Mouse (Mus musculus) midbrain, embryonic 14.5 days (tissue): ENCODE results near the gene Ccdc15. TPM values are rescaled to one million over a fixed set of nuclear protein-coding genes. Genes with fewer than 3 reads are reported as not detected.

Experiments used
- ATAC-seq: fragments of 200-750 bp; cut with Nextera tagmentation; 2 replicates; pipeline ENCODE4 v1.8.0; 2017; ENCODE audit warnings: moderate number of reproducible peaks, moderate library complexity; ENCODE audit not compliant: low FRiP score, low TSS enrichment
- DNase-seq: peaks from one replicate; pipeline ENCODE4 v3.0.0-alpha.2; 2015
- H3K27ac ChIP-seq: fragments of 300-500 bp; sonication (generic); replicated peaks from 2 replicates; pipeline ENCODE4 v1.5.1; 2014; ENCODE audit warnings: mild to moderate bottlenecking, low read depth, low read length, moderate library complexity
- H3K27me3 ChIP-seq: fragments of 300-500 bp; sonication (generic); 2 replicates; pipeline ENCODE4 v1.6.1; 2014; ENCODE audit warnings: low read length, control low read depth, mixed read lengths; ENCODE audit not compliant: control insufficient read depth, insufficient read depth
- H3K36me3 ChIP-seq: fragments of 300-500 bp; sonication (generic); 2 replicates; pipeline ENCODE4 v1.6.1; 2014; ENCODE audit warnings: low read length, control low read depth; ENCODE audit not compliant: control insufficient read depth, insufficient read depth
- H3K4me1 ChIP-seq: fragments of 300-500 bp; sonication (generic); 2 replicates; pipeline ENCODE4 v1.6.1; 2014; ENCODE audit warnings: mild to moderate bottlenecking, antibody characterized with exemption, low read length, control low read depth; ENCODE audit not compliant: control insufficient read depth, insufficient read depth
- H3K4me2 ChIP-seq: fragments of 300-500 bp; sonication (generic); 2 replicates; pipeline ENCODE4 v1.6.1; 2014; ENCODE audit warnings: mild to moderate bottlenecking, low read length, moderate library complexity
- H3K4me3 ChIP-seq: fragments of 300-500 bp; sonication (generic); replicated peaks from 2 replicates; pipeline ENCODE4 v1.5.1; 2014; ENCODE audit warnings: low read depth, low read length
- H3K9ac ChIP-seq: fragments of 300-500 bp; sonication (generic); replicated peaks from 2 replicates; pipeline ENCODE4 v1.6.1; 2014; ENCODE audit warnings: mild to moderate bottlenecking, low read length, moderate library complexity
- H3K9me3 ChIP-seq: fragments of 300-500 bp; sonication (generic); 2 replicates; pipeline ENCODE4 v1.6.1; 2016; ENCODE audit warnings: low read length, control low read depth, mixed read lengths; ENCODE audit not compliant: control insufficient read depth
- WGBS: fragments of 180-500 bp; shearing (Covaris S2); extraction: QIAGEN DNeasy Blood & Tissue Kit; methylation state at CpG from one replicate; pipeline ENCODE4 v1.1.7; 2014; 5-methylcytosine and 5-hydroxymethylcytosine counted together
- polyA plus RNA-seq: library from polyadenylated mRNA; unstranded; fragments of >200 nt; fragmentation: Nextera tagmentation; extraction: Ambion mirVana; gene quantifications from 2 replicates; pipeline ENCODE4 v1.2.1, GENCODE M21; 2014

The Ccdc15 gene
- polyA plus RNA-seq, 1 experiment from 2014 or later, result 9.4 TPM

DNA sequence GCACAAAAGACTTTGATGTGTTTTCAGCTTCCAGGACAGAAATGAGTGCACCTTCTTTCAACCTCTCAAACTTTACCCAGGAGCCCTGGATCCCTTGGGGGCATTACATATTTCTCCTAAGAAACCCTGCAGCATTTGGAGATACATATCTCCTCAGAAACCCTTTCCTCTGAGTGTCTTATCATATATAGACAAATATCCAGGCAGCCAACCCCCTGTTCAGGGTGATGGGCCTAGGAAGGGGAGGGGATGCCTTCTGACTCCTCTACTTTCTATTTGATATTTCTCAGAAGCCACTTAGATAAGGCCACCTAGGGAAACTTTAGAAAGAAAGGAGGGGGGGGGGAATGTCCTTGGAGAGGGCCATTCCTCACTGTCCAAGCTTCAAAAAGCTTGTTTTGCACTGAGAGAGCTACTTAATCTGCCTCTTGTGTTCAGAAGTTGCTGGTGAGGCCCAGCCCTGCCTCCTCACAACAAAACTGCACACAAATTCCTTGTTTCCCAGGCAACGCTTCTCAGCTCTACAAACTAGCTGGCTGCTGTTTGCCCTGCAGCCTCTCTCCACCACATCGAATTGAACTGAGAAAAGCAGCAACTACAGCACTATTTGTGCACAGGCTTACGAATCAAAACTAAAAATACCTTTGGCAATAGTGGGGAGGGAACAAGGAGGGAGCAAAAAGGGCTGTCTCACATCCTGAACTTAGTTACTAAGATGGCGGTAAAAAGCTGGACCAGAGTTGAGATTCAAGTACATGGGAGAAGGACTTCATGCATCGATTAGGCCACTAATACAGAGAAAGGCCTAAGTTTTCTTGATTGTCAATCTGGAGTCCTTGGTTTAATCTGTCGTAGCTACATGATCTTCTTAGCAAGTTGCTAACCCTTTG is 11.3 kb upstream of the Ccdc15 start:
- 7% methylated on average over 6 of the region's 6 CpGs for WGBS
- Histone ChIP-seq H3K36me3 (no peaks in the 10 kb centered on the region), H3K4me2 (no peak overlapping the region), H3K4me3 (no peak overlapping the region), H3K4me1 (peaks cover 9% of the 10 kb centered on the region; the same call in 1 of the 2 replicates), H3K9ac (no peak overlapping the region), H3K27me3 (no peaks in the 10 kb centered on the region), H3K27ac (peak overlapping the region; percentile 70), H3K9me3 (no peaks in the 10 kb centered on the region)
- ATAC-seq, result peak; percentile 70
- peak; percentile 81 for DNase-seq

DNA sequence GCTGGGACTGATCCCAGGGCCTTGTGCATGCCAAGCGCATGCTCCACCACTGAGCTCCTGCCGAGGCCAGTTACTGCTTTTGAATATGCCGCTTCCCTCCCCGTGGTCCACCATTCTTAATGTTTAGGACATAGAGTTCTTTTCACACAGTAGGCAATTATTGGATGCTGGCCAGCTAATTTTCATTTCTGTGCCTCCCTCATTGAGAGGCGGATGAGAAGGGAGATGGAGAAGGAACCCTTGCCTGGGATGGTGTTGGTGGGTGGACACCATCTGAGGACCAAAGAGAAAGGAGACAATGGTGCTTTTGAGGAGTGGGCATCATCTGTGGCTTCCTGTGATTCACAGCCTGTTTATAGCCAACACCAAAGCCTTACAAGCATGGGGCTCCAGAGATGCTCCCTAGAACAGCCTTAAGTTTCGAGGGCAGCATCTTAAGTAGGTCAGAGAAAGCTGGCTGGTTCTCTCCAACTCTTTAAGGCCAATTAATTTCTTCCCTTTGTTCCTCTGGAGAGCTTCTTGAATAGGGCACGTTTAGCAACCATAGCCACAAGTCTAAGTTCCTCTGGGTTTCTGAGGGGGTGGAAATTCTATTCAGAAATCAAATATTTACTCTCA is 10.6 kb upstream of the Ccdc15 start:
- DNase-seq, result peak; percentile 66
- peaks cover 9% of the 10 kb centered on the region; the same call in 1 of the 2 replicates for H3K4me1 ChIP-seq

DNA sequence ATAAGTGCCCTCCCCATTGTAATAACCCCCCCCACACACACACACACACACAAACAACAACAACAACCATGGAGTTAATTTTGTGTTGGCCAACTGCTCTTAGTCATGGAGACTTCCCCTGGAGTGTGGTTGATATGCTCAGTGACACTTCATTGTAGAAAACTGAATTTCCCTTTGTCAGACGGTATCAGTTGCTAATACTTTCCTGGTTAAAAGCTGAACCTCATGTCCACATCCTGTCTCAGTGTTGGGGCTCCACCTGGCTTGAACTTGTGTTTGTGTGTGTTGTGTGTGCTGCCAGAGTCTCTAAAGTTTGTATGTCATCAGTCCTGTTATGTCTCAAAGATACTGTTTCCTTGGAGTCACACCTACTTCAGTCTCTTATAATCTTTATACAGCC is 6.3 kb upstream of the Ccdc15 start:
- H3K4me2 ChIP-seq, result no peak overlapping the region
- H3K4me1 ChIP-seq, result peaks cover 8% of the 10 kb centered on the region; the same call in 1 of the 2 replicates
- no peaks in the 10 kb centered on the region for H3K9me3 ChIP-seq
- WGBS, result 74% methylated on average over 1 of the region's 1 CpGs
- ATAC-seq (no peak), DNase-seq (no peak)
- H3K27me3 ChIP-seq, result no peaks in the 10 kb centered on the region
- H3K4me3 ChIP-seq, result no peak overlapping the region
- H3K9ac ChIP-seq, result no peak overlapping the region
- H3K36me3 ChIP-seq, result no peaks in the 10 kb centered on the region
- no peak overlapping the region for H3K27ac ChIP-seq

More for the DNA sequence above, 10.6 kb upstream of the Ccdc15 start:
- no peaks in the 10 kb centered on the region for H3K27me3 ChIP-seq
- H3K9ac ChIP-seq, result no peak overlapping the region
- no peaks in the 10 kb centered on the region for H3K36me3 ChIP-seq
- H3K27ac ChIP-seq, result peak overlapping the region; percentile 70
- H3K4me3 ChIP-seq, result no peak overlapping the region
- H3K4me2 ChIP-seq, result no peak overlapping the region
- peak; percentile 51 for ATAC-seq
- 38% methylated on average over 7 of the region's 7 CpGs for WGBS
- H3K9me3 ChIP-seq, result no peaks in the 10 kb centered on the region

DNA sequence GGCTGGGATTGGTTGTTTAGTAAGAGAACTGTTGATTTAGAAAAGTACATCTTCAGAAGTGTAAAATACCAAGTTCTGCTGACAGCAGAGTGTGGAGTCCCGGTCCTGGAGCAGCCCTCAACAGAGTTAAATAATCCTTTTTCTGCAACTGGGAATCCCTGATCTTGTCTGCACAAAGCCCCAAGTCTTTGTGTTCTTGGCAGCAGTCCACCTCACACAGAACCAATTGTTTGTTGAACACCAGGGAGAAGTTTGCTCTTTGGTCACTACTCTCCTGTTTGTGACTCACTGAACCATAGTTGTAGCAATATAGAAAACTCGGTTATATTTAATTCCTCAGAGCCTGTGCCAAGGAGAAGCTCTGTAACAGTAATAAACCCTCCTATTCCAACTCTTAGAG is 3.0 kb upstream of the Ccdc15 start:
- Histone ChIP-seq H3K27ac (no peak overlapping the region), H3K4me2 (no peak overlapping the region), H3K36me3 (no peaks in the 10 kb centered on the region), H3K4me3 (no peak overlapping the region), H3K9me3 (no peaks in the 10 kb centered on the region), H3K4me1 (peaks cover 11% of the 10 kb centered on the region), H3K9ac (no peak overlapping the region), H3K27me3 (no peaks in the 10 kb centered on the region)
- 37% methylated on average over 2 of the region's 2 CpGs for WGBS
- DNase-seq (peak; percentile 9), ATAC-seq (no peak)

DNA sequence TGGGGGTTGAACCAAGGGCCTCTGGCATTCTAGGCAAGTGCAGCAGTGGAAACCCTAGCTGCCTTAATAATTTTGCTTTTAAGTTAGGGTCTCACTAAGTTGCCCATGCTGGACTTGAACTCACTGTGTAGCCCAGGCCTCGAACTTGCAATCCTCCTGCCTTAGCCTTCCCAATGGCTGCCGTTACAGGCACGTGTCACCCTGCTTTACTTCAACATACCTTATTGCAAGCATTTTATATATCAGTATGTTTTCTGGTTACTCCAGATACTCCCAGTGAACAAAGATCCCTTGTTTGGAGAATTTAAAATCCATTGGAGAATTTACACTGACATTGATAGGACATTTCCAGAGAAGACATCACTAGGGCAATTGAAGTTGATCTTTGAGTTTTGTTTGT is 818 bp upstream of the Ccdc15 start:
- 95% methylated on average over 3 of the region's 3 CpGs for WGBS
- no peak for ATAC-seq
- Histone ChIP-seq H3K4me2 (peak overlapping the region; percentile 65), H3K9ac (peak overlapping the region; percentile 66), H3K9me3 (no peaks in the 10 kb centered on the region), H3K27me3 (no peaks in the 10 kb centered on the region), H3K27ac (peak overlapping the region; percentile 89), H3K4me3 (peak overlapping the region; percentile 48), H3K36me3 (no peaks in the 10 kb centered on the region), H3K4me1 (peaks cover 11% of the 10 kb centered on the region)
- DNase-seq, result no peak

DNA sequence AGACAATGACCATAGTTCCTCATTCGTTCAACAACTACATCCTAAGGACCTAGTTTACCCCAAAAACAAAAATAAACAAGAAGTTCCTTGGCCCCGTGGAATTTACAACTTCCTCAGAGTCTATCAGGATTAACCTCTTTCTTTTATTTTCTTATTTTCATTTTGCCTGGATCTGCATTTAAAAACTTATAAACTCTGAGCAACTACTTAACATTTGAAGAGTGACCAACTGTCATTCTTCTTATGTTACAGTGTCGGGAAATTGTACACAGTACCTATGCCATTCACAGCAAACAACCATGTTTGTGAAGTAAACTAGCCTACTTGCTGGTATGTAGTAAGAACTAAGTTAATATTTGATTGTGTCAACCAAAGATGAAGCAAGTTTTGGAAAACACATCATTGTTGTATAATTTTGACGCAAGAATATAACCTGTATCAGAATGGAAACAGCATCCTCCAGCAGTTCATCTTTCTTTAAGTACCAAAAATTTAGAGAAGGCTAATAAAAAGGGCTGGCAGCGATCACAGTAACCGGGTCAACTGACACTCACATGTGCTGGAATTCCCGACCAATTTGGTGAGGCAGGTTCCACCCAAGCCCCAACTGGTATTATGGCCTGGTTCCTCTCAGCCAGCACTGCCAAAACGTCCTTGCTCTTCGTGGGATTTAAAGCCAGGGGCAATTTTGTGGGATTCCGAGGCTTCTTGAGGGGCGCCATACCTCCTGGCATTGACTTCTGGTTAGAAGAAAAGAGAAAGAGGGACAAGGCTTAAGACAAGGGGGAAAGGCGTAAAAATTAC is 846 bp downstream of the Ccdc15 start:
- Histone ChIP-seq H3K9me3 (no peaks in the 10 kb centered on the region), H3K4me2 (peak overlapping the region; percentile 65), H3K27me3 (no peaks in the 10 kb centered on the region), H3K27ac (peak overlapping the region; percentile 89), H3K4me1 (peaks cover 11% of the 10 kb centered on the region), H3K36me3 (0 out of 2 replicates have a peak, but pooled peaks cover 3% of the 10 kb centered on the region), H3K9ac (peak overlapping the region; percentile 66), H3K4me3 (peak overlapping the region; percentile 48)
- DNase-seq (no peak), ATAC-seq (no peak)
- WGBS, result 24% methylated on average over 12 of the region's 12 CpGs

DNA sequence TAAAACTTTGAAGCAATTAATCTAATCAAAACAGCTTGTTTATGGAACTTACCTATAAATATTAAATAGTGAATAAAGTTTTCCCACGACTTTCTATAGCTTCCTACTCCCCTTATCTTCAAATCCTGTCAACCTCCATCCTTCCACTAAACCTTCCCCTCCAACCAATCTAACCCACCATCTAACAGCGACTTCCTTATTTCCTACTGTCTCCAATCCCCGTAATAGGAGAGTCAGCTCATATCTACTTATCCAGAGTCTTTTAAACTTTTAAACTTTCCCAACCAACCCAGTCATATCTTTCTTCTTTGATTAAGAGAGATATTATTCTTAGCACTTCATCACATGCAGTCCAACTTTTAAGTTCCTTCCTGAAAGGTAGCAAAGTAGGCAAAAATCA is 2.8 kb downstream of the Ccdc15 start:
- H3K27me3 ChIP-seq, result no peaks in the 10 kb centered on the region
- ATAC-seq (no peak), DNase-seq (no peak)
- peaks cover 11% of the 10 kb centered on the region for H3K4me1 ChIP-seq
- H3K4me3 ChIP-seq, result no peak overlapping the region
- 0 out of 2 replicates have a peak, but pooled peaks cover 3% of the 10 kb centered on the region for H3K36me3 ChIP-seq
- H3K9me3 ChIP-seq, result no peaks in the 10 kb centered on the region
- H3K27ac ChIP-seq, result no peak overlapping the region
- H3K4me2 ChIP-seq, result no peak overlapping the region
- H3K9ac ChIP-seq, result no peak overlapping the region
- WGBS, result 82% methylated on average over 3 of the region's 3 CpGs

DNA sequence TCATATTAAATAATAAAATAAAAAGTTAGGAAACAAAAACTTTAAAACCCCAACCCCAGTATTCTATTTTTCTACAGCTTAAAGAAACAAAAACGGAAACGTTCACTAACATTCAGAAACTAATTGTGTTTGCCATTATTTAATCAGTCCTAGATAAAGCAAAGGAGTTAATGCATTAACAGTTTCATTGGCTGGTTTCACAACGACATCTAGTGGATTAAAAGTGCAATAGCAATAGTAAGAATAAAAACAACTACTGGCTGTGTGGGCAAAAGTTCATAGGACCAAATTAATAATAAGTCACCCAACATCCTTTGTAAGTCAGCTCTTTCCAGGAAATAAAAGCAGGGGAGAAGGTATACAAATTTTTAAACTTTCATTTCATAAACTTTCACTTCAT is 18.8 kb downstream of the Ccdc15 start:
- Histone ChIP-seq H3K27me3 (no peaks in the 10 kb centered on the region), H3K27ac (no peak overlapping the region), H3K4me1 (no peaks in the 10 kb centered on the region), H3K9me3 (no peaks in the 10 kb centered on the region), H3K9ac (no peak overlapping the region), H3K36me3 (no peaks in the 10 kb centered on the region), H3K4me3 (no peak overlapping the region), H3K4me2 (no peak overlapping the region)
- WGBS, result 36% methylated on average over 3 of the region's 3 CpGs
- DNase-seq (peak; percentile 39), ATAC-seq (no peak)
